Mouse (Mus musculus) naive thymus-derived CD4-positive, alpha-beta T cell, adult 2 months (primary cell): ENCODE measurements around the gene Rnf157.
"Not testable (repeated sequence)": the region's sequence is repeated elsewhere in the genome, so short reads cannot be mapped to it uniquely, and the experiment has no call there.

Experiments
- DNase-seq: peaks from one replicate; pipeline ENCODE4 v3.0.0-alpha.2; 2011; ENCODE audit warnings: low read depth

Gene Rnf157

DNA sequence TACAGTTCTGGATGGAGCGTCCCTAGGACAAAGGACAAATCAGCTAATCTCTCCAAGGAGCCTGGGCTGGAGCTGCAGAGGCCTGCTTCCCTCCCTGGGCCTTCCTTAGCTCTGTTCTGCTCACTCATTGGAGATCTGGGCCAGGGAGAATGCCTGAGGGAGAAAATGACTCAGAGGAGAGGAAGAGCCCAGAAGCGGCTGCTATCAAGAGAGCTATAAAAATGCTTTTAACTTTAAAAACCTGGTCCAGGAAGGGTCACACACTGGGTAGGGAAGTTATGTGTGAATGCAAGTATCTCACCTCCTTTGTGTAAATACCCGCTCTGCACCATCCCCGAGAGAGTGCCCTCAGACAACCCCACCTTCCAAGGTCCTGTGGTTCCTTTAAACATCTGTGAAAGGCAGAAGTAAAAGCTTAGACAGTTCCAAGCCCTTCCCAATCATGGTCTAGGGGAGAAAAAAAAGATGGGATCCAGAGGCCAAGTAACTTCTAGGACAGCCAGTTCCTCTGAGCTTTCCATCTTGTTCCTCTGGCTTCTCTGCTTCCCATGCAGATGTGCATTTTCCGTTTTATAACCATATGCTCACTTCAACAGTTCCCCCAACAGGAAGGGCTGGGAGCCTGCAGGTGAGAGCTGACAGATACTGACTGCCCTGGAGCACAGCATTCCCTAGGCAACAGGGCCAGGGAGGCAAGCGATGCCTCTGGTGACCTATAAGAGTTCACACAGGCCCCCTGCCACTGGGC lies 3.5 kb upstream of the Rnf157 start:
- no peak for DNase-seq

DNA sequence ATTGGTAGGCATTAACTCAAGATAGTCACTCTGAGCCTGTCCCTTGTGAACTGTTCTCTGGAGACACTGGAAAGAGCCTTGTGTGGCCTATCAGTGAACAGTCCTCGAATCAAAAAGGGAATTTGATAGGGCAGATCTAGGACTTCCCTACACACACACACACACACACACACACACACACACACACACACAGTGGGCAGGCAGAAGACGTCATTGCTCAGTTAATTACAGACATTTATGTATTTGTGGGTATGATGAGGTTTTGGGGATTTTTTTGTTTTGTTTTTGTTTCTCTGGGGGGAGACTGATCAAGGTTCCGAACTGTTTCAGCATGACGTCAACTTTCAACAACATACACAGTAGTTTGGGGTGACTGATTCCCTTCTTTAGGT lies 795 bp upstream of the Rnf157 start:
- peak; percentile 55 for DNase-seq

DNA sequence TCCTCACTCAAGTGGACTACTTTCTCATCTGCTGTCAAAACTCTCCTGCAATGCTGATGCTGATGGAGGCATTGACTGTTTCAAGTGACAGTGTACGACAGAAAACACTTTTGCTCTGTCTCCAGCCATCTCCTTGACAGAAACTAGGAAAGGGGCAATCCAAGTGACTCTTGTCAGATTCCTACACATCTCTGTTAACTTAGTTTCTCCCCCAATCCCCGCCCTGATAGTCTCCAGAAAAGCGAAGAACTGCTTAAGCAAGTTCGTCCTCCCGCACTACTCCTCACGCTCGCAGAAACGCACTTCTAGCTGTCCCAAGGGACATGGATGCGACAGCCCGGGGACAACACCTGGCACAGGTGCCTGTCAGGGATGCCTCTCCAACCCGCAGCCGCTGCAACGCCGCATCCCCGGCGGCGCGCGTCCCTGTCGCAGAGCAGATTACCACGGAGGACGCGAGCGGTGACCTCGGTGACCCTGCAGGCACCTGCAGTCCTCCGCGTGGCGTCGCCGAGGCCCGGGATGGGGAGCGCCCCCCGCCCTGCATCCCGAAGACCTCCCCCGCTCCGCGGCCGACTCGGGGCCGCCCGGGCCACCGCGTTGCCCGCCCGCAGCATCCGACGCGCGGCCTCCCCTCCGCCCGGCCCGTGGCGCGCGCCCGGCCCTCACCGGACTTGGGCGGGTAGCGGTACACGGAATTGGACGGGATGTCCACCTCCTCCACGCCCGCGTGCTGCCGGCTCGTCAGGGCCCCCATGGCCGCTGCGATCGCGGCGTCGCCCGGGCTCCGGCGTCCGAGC lies 604 bp downstream of the Rnf157 start:
- peak; percentile 66 for DNase-seq

DNA sequence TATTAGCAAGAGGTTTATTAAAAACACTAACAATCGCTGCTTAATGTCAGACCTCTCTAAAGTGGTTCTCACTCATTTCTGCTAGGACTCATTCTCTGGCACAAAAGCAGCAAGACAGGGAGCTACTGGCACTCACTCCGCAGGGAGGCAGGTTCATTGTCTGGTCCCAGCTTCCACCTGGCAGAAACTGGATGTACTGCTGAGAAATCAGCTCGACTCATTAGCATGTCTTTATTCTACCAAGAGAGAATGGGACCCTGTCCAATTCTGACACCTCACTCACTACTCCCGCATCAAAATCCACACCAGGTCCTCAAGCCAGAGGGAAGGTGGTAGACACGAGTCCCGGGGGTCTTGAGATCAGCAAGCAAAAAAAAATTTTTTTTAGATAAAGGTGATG lies 1.2 kb downstream of the Rnf157 start:
- DNase-seq = no peak

GRCm38 (mm10) chr11:116410415-116410814 lies 2.4 kb downstream of the Rnf157 start:
- DNase-seq = not testable (repeated sequence)

- DNase-seq = no peak
Measured at GRCm38 (mm10) chr11:116409008-116409407, 3.8 kb downstream of the Rnf157 start.

DNA sequence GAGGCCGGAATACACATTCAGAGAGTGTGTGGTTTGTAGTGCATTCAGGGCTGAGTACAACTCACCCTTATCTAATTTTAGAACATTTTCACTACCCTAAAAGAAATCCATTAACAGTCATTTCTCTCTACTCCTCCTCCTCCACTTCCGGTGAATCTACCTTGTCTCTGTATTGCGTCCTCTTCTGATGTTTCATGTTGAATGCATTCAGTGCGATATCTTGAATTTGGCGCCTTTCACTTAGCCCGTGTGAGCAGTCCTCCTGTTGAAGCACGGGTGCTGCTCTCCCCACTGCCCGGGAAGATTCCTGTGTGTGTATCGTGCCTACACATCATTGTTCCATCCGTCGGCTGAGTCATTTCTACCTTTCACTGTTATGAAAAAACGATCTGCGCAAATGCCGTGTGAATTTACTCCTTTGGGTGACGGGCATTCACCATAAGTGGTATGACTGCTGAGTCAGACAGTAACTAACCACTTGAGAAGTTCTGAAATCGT lies 6.6 kb downstream of the Rnf157 start:
- peak; percentile 78 for DNase-seq

- no peak for DNase-seq
Measured at GRCm38 (mm10) chr11:116405601-116406000, 7.2 kb downstream of the Rnf157 start.

- DNase-seq = no peak
Measured at GRCm38 (mm10) chr11:116400560-116400959, 12.3 kb downstream of the Rnf157 start.

DNA sequence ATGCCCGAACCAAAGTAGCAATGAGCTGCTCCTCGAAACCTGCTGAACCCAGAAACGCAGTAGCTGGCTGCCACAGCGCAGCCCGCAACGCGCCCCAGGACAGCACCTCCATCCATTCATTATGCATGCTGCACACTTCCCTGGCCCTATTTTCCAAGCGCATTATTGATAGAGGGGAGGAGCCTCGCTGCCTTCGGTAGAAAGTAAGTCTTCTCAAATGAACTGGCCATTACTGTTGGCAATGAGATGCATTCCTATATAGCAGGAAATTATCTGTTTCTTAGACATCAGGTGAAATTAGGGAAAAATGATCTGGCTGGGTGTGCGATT lies 14.5 kb downstream of the Rnf157 start:
- no peak for DNase-seq

- DNase-seq = no peak
Measured at GRCm38 (mm10) chr11:116397517-116398347, 15.1 kb downstream of the Rnf157 start.

- DNase-seq = no peak
Measured at GRCm38 (mm10) chr11:116396934-116397330, 15.9 kb downstream of the Rnf157 start.

GRCm38 (mm10) chr11:116396276-116396933 lies 16.4 kb downstream of the Rnf157 start:
- peak; percentile 51 for DNase-seq

GRCm38 (mm10) chr11:116394769-116395168 lies 18.1 kb downstream of the Rnf157 start:
- DNase-seq = peak; percentile 62

GRCm38 (mm10) chr11:116388841-116389480 lies 23.9 kb downstream of the Rnf157 start:
- peak; percentile 90 for DNase-seq

GRCm38 (mm10) chr11:116387086-116388071 lies 25.5 kb downstream of the Rnf157 start:
- DNase-seq = peak; percentile 62

DNA sequence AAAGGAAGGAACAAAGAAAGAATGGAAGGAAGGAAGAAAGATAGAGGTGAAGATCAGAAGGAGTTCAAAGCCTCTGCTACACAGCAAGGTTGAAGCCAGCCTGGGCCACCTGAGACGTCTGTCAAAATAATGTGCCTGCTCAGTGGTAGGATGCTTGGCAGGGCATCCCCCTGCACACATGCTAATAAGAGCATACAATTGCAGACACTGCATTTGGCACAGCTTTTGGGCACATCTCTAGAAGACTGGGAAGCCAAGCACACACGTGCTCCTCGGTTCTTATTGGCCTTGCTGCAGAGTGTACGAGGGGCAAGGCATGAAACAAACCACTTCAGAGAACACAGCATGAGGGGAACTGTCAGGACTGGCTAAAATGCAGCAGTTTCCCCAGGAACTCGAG lies 26.8 kb downstream of the Rnf157 start:
- no peak for DNase-seq

DNA sequence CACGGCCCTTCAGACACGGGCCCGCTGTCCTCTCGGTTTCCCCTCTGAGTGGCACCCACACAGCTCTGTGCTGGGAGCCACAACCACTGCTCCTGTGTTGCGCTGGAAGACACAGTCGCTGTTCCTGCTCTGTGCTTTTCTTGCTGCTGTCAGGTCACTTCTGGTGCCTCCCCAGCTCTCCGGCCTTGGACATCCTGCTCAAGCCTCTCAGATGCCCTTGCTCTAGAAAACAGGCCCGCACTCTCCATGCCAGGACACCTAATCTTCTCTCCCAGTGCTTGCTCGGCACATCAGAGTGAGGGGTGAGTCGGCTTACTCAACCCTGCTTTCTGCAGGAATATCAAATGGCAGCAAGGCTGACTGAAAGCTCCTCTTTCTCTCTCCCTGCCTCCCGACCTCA lies 28.7 kb downstream of the Rnf157 start:
- DNase-seq = no peak

DNA sequence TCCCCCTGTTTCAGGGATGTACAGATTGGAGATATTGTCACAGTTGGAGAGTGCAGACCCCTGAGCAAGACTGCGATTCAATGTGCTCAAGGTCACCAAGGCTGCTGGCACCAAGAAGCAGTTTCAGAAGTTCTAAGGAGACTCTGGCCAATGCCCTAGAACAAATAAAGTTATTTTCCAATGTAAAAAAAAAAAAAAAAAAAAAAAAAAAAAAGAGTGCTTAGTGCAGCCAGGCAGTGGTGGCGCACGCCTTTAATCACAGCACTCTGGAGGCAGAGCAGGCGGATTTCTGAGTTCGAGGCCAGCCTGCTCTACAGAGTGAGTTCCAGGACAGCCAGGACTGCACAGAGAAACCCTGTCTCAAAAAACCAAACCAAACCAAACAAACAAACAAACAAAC lies 29.8 kb downstream of the Rnf157 start:
- DNase-seq = not testable (repeated sequence)

DNA sequence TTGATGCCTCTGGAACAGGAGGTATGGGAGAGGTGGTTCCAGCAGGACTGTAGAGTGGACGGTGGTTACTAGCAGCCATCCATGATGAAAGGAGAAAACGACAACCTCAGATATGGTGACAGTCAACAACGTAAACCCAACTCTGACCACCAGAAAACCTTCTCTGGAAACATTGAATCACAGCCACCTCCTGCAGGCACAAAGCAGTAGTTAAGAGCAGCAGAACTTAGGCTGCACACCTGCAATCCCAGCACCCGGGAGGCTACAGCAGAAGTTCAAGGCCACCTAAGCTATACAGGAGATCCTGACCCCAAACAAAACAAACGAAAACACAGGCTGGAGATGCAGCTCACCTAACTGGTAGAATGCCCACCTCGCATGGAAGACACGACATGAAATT lies 32.1 kb downstream of the Rnf157 start:
- no peak for DNase-seq
